Mouse (Mus musculus): ENCODE measurements at regions not wholly inside any gene's neighbourhood (a gene's known extent, or its start where the extent isn't known, plus 50 kb on each side); places are given as distances from the start of the nearest gene placed in this dataset.

GRCm38 (mm10) chr8:117854301-117854700 is 52.6 kb upstream of the Mphosph6 start:
- no peak for ATAC-seq (ENCODE audit: low FRiP score, low TSS enrichment)
- WGBS, result 80% methylated on average over 11 of the region's 11 CpGs
- no peak overlapping the region for H3K27ac ChIP-seq (ENCODE audit: low read length)

GRCm38 (mm10) chr8:117853408-117853807 is 51.7 kb upstream of the Mphosph6 start:
- H3K27ac ChIP-seq (ENCODE audit: low read length), result no peak overlapping the region
- H3K4me2 ChIP-seq (replicated peaks; ENCODE audit: low read depth, low read length), result no peak overlapping the region
- no peaks in the 10 kb centered on the region for H3K36me3 ChIP-seq (ENCODE audit: insufficient read depth, low read length)
- H3K4me3 ChIP-seq (ENCODE audit: low read length), result no peak overlapping the region
- H3K4me1 ChIP-seq (ENCODE audit: insufficient read depth, low read length), result no peaks in the 10 kb centered on the region
- no peaks in the 10 kb centered on the region for H3K9me3 ChIP-seq (ENCODE audit: low read length)
- 44% methylated on average over 4 of the region's 4 CpGs for WGBS
- no peaks in the 10 kb centered on the region for H3K27me3 ChIP-seq (ENCODE audit: insufficient read depth, low read length)
- ATAC-seq (ENCODE audit: low FRiP score, low TSS enrichment), result no peak
- no peak overlapping the region for H3K9ac ChIP-seq (replicated peaks; ENCODE audit: low read length)

More at GRCm38 (mm10) chr8:117854301-117854700, 52.6 kb upstream of the Mphosph6 start:
- no peak overlapping the region for H3K9ac ChIP-seq (replicated peaks; ENCODE audit: low read length)
- no peak overlapping the region for H3K4me3 ChIP-seq (ENCODE audit: low read length)
- no peaks in the 10 kb centered on the region for H3K27me3 ChIP-seq (ENCODE audit: insufficient read depth, low read length)
- no peaks in the 10 kb centered on the region for H3K4me1 ChIP-seq (ENCODE audit: insufficient read depth, low read length)
- no peaks in the 10 kb centered on the region for H3K9me3 ChIP-seq (ENCODE audit: low read length)
- H3K36me3 ChIP-seq (ENCODE audit: insufficient read depth, low read length), result no peaks in the 10 kb centered on the region
- no peak overlapping the region for H3K4me2 ChIP-seq (replicated peaks; ENCODE audit: low read depth, low read length)

- Histone ChIP-seq H3K4me3 (ENCODE audit: low read length) (no peak overlapping the region), H3K36me3 (ENCODE audit: insufficient read depth, low read length) (no peaks in the 10 kb centered on the region), H3K4me1 (ENCODE audit: insufficient read depth, low read length) (no peaks in the 10 kb centered on the region), H3K9me3 (ENCODE audit: low read length) (no peaks in the 10 kb centered on the region), H3K27me3 (ENCODE audit: insufficient read depth, low read length) (no peaks in the 10 kb centered on the region), H3K9ac (replicated peaks; ENCODE audit: low read length) (no peak overlapping the region), H3K27ac (ENCODE audit: low read length) (no peak overlapping the region), H3K4me2 (replicated peaks; ENCODE audit: low read depth, low read length) (no peak overlapping the region)
- no peak for ATAC-seq (ENCODE audit: low FRiP score, low TSS enrichment)
- WGBS, result 58% methylated on average over 6 of the region's 6 CpGs
Measured at GRCm38 (mm10) chr8:117852521-117852920, 50.8 kb upstream of the Mphosph6 start.
